Mouse (Mus musculus) hindbrain, embryonic 13.5 days (tissue): Measurements from ENCODE around the gene Dnah8. TPM values are rescaled to one million over a fixed set of nuclear protein-coding genes. Genes with fewer than 3 reads are reported as not detected.

Experiments
- ATAC-seq: fragments of 200-750 bp; cut with Nextera tagmentation; 2 replicates; pipeline ENCODE4 v1.8.0; 2017; ENCODE audit warnings: moderate TSS enrichment; ENCODE audit not compliant: low FRiP score
- H3K27ac ChIP-seq: fragments of 300-500 bp; sonication (generic); 2 replicates; pipeline ENCODE4 v1.5.1; 2015; ENCODE audit warnings: inconsistent platforms, mild to moderate bottlenecking, moderate library complexity
- H3K27me3 ChIP-seq: fragments of 300-500 bp; sonication (generic); 2 replicates; pipeline ENCODE4 v1.6.1; 2015; ENCODE audit warnings: mild to moderate bottlenecking, inconsistent platforms
- H3K36me3 ChIP-seq: fragments of 300-500 bp; sonication (generic); 2 replicates; pipeline ENCODE4 v1.6.1; 2015; ENCODE audit warnings: mild to moderate bottlenecking, inconsistent platforms
- H3K4me1 ChIP-seq: fragments of 300-500 bp; sonication (generic); replicated peaks from 2 replicates; pipeline ENCODE4 v1.6.1; 2015; ENCODE audit warnings: inconsistent platforms
- H3K4me2 ChIP-seq: fragments of 300-500 bp; sonication (generic); 2 replicates; pipeline ENCODE4 v1.6.1; 2015; ENCODE audit warnings: inconsistent platforms, mild to moderate bottlenecking, moderate library complexity
- H3K4me3 ChIP-seq: fragments of 300-500 bp; sonication (generic); 2 replicates; pipeline ENCODE4 v1.5.1; 2015; ENCODE audit warnings: mild to moderate bottlenecking, inconsistent platforms
- H3K9ac ChIP-seq: fragments of 300-500 bp; sonication (generic); 2 replicates; pipeline ENCODE4 v1.6.1; 2015; ENCODE audit warnings: mild to moderate bottlenecking, inconsistent platforms
- H3K9me3 ChIP-seq: fragments of 300-500 bp; sonication (generic); 2 replicates; pipeline ENCODE4 v1.6.1; 2016; ENCODE audit warnings: inconsistent platforms
- WGBS: fragments of 180-500 bp; shearing (Covaris S2); methylation state at CpG from one replicate; pipeline ENCODE4 v1.1.7; 2015; 5-methylcytosine and 5-hydroxymethylcytosine counted together
- polyA plus RNA-seq: library from polyadenylated mRNA; unstranded; fragments of >200 nt; fragmentation: Nextera tagmentation; extraction: Ambion mirVana; gene quantifications from 2 replicates; pipeline ENCODE4 v1.2.1, GENCODE M21; 2015

Gene Dnah8
- polyA plus RNA-seq, 1 experiment from 2014 or later, result 1.3 TPM

- no peak overlapping the region for H3K27ac ChIP-seq
- no peak for ATAC-seq
- no peak overlapping the region for H3K9ac ChIP-seq
- no peaks in the 10 kb centered on the region for H3K36me3 ChIP-seq
- H3K4me3 ChIP-seq, result no peak overlapping the region
- H3K4me1 ChIP-seq, result peaks cover 18% of the 10 kb centered on the region
- no peaks in the 10 kb centered on the region for H3K9me3 ChIP-seq
- H3K27me3 ChIP-seq, result no peaks in the 10 kb centered on the region
- no peak overlapping the region for H3K4me2 ChIP-seq
Measured at GRCm38 (mm10) chr17:30914264-30914663, 290.1 kb downstream of the Dnah8 start.

- ATAC-seq, result no peak
- Histone ChIP-seq H3K9me3 (no peaks in the 10 kb centered on the region), H3K4me3 (no peak overlapping the region), H3K27ac (no peak overlapping the region), H3K9ac (no peak overlapping the region), H3K4me1 (no peaks in the 10 kb centered on the region), H3K4me2 (no peak overlapping the region), H3K36me3 (no peaks in the 10 kb centered on the region), H3K27me3 (no peaks in the 10 kb centered on the region)
- WGBS, result 83% methylated on average over 4 of the region's 4 CpGs
Measured at GRCm38 (mm10) chr17:30923566-30923965, 299.4 kb downstream of the Dnah8 start.

Other genes with a start within 250 kb of the Dnah8 start
- gene Btbd9, start 47.9 kb upstream of the Dnah8 start, polyA plus RNA-seq, result 149 and 150 TPM in 2 replicates
- gene Glo1, start 2.5 kb downstream of the Dnah8 start, polyA plus RNA-seq, result 153 and 172 TPM in 2 replicates